Mouse (Mus musculus) WW6 (cell line): ENCODE data around the gene Ppig.
A peak's percentile ranks its signal among the peaks of the same experiment; 100 is the strongest.
"Not testable (repeated sequence)": the region's sequence is repeated elsewhere in the genome, so short reads cannot be mapped to it uniquely, and the experiment has no call there.

Source experiments
- DNase-seq: peaks from one replicate; pipeline ENCODE4 v3.0.0-alpha.2; 2013; ENCODE audit warnings: low read depth, low spot score

Ppig gene

GRCm38 (mm10) chr2:69722273-69722649, at the start of gene Ppig:
Gene Ppig (plus strand): TSS chr2:69722545.
- no peak for DNase-seq

GRCm38 (mm10) chr2:69673723-69674122, 48.6 kb upstream of the Ppig start:
- no peak for DNase-seq

GRCm38 (mm10) chr2:69675266-69675665, 47.1 kb upstream of the Ppig start:
- no peak for DNase-seq

GRCm38 (mm10) chr2:69676713-69677112, 45.6 kb upstream of the Ppig start:
- DNase-seq: no peak

GRCm38 (mm10) chr2:69677215-69677614, 45.1 kb upstream of the Ppig start:
- DNase-seq: not testable (repeated sequence)

- peak; percentile 60 for DNase-seq
Measured at GRCm38 (mm10) chr2:69679990-69680389, 42.4 kb upstream of the Ppig start.

- no peak for DNase-seq
Measured at GRCm38 (mm10) chr2:69681931-69682330, 40.4 kb upstream of the Ppig start.

- DNase-seq: no peak
Measured at GRCm38 (mm10) chr2:69683036-69683805, 39.1 kb upstream of the Ppig start.

GRCm38 (mm10) chr2:69684488-69684887, 37.9 kb upstream of the Ppig start:
- DNase-seq: no peak

- no peak for DNase-seq
Measured at GRCm38 (mm10) chr2:69690214-69690613, 32.1 kb upstream of the Ppig start.

- no peak for DNase-seq
Measured at GRCm38 (mm10) chr2:69690843-69691242, 31.5 kb upstream of the Ppig start.

GRCm38 (mm10) chr2:69693501-69693900, 28.8 kb upstream of the Ppig start:
- DNase-seq: no peak

- DNase-seq: no peak
Measured at GRCm38 (mm10) chr2:69700446-69700845, 21.9 kb upstream of the Ppig start.

- DNase-seq: no peak
Measured at GRCm38 (mm10) chr2:69712171-69712570, 10.2 kb upstream of the Ppig start.

- peak; percentile 81 for DNase-seq
Measured at GRCm38 (mm10) chr2:69712981-69713625, 9.2 kb upstream of the Ppig start, which contains the start of gene Fastkd1. Gene Fastkd1 (minus strand): TSS chr2:69713516.

GRCm38 (mm10) chr2:69713626-69714014, 8.7 kb upstream of the Ppig start:
- no peak for DNase-seq

GRCm38 (mm10) chr2:69714126-69714525, 8.2 kb upstream of the Ppig start:
- no peak for DNase-seq

- DNase-seq: no peak
Measured at GRCm38 (mm10) chr2:69716483-69716882, 5.9 kb upstream of the Ppig start.

GRCm38 (mm10) chr2:69719121-69719520, 3.2 kb upstream of the Ppig start:
- DNase-seq: no peak

GRCm38 (mm10) chr2:69722650-69723518, 539 bp downstream of the Ppig start:
- DNase-seq: peak; percentile 80

- no peak for DNase-seq
Measured at GRCm38 (mm10) chr2:69723519-69723825, 1.1 kb downstream of the Ppig start.

- DNase-seq: no peak
Measured at GRCm38 (mm10) chr2:69745091-69745490, 22.7 kb downstream of the Ppig start.
